Mouse (Mus musculus): ENCODE results near the gene Pex14. TPM values are rescaled to one million over a fixed set of nuclear protein-coding genes. Genes with fewer than 3 reads are reported as not detected.
A peak's percentile ranks its signal among the peaks of the same experiment; 100 is the strongest.

Gene Pex14
- polyA plus RNA-seq, 1 experiment, result 71.5 TPM

GRCm38 (mm10) chr4:148972707-148973106 lies 127.0 kb downstream of the Pex14 start:
- Histone ChIP-seq H3ac (ENCODE audit: control insufficient read depth, insufficient read length) (no peak overlapping the region), H3K27me3 (ENCODE audit: control insufficient read depth, insufficient read depth, insufficient read length) (no peaks in the 10 kb centered on the region), H3K36me3 (ENCODE audit: control insufficient read depth, insufficient read depth) (no peaks in the 10 kb centered on the region), H3K4me3 (no peak overlapping the region), H3K79me2 (ENCODE audit: control insufficient read depth, insufficient read depth) (no peaks in the 10 kb centered on the region), H3K4me2 (ENCODE audit: low read depth) (no peak overlapping the region)
- TF ChIP-seq POLR2AphosphoS2 (IDR thresholded peaks at IDR 0.05; ENCODE audit: insufficient read length, low read depth) (no peak), TCF12 (IDR thresholded peaks at IDR 0.05; ENCODE audit: insufficient read depth, poor library complexity, severe bottlenecking) (no peak), E2F4 (IDR thresholded peaks at IDR 0.05; ENCODE audit: insufficient read depth) (no peak), REST (IDR thresholded peaks at IDR 0.05; ENCODE audit: insufficient read depth, insufficient read length) (no peak), MAX (IDR thresholded peaks at IDR 0.05; ENCODE audit: low read depth) (no peak), MYOG (IDR thresholded peaks at IDR 0.05; ENCODE audit: control insufficient read depth in 1 of 3, insufficient read depth in 1 of 3, insufficient read length in 2 of 3, low read depth in 2 of 3) (no peak), SRF (IDR thresholded peaks at IDR 0.05; ENCODE audit: control insufficient read depth, insufficient read length, low read depth) (no peak), POLR2A (IDR thresholded peaks at IDR 0.05; ENCODE audit: insufficient read length, low read depth) (no peak), CEBPB (IDR thresholded peaks at IDR 0.05; ENCODE audit: insufficient read depth, poor library complexity, severe bottlenecking) (no peak), TCF3 (IDR thresholded peaks at IDR 0.05; ENCODE audit: insufficient read length, low read depth) (no peak), MYOD1 (IDR thresholded peaks at IDR 0.05; ENCODE audit: control insufficient read depth in 1 of 3, insufficient read length in 2 of 3, low read depth in 2 of 3) (no peak), USF1 (IDR thresholded peaks at IDR 0.05; ENCODE audit: low read depth) (no peak)

DNA sequence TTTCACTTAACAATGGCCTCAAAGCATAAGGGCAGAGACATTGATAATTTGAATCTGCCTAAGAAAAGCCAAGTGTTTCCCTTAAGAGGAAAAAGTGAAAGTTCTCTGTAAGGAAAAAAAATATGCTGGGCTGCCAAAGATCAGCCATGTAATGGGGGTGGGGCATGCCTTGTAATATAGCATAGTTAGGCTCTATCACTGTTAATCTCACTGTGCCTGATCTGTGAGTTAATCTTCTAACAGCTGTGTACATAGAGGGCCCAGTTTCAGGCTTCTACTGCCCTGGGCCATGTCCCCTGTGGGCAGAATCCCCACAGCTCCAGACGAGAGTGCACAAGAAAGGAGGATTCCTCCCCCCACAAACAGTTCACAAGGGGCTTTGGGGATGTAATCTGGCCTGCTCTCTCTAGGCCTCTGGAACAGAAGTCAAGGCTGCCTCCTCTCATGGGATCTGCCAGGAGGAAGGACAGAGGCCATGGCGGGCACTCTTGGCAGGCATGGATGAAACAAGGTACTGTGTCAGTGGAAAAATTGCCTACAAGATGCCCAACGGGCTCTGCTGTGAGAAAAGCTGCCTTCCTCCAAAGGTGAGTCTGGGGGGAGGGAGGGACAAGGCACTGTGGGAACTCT lies 127.9 kb downstream of the Pex14 start:
- TF ChIP-seq E2F4 (IDR thresholded peaks at IDR 0.05; ENCODE audit: insufficient read depth) (no peak), SRF (IDR thresholded peaks at IDR 0.05; ENCODE audit: control insufficient read depth, insufficient read length, low read depth) (no peak), TCF12 (IDR thresholded peaks at IDR 0.05; ENCODE audit: insufficient read depth, poor library complexity, severe bottlenecking) (no peak), MYOD1 (IDR thresholded peaks at IDR 0.05; ENCODE audit: control insufficient read depth in 1 of 3, insufficient read length in 2 of 3, low read depth in 2 of 3) (peak in 1 of 3 experiments; percentile 2), USF1 (IDR thresholded peaks at IDR 0.05; ENCODE audit: low read depth) (no peak)
- no peaks in the 10 kb centered on the region for H3K36me3 ChIP-seq (ENCODE audit: control insufficient read depth, insufficient read depth)

GRCm38 (mm10) chr4:148970742-148971141 lies 128.9 kb downstream of the Pex14 start:
- Histone ChIP-seq H3K4me3 (no peak overlapping the region), H3K4me2 (ENCODE audit: low read depth) (no peak overlapping the region), H3K27me3 (ENCODE audit: control insufficient read depth, insufficient read depth, insufficient read length) (no peaks in the 10 kb centered on the region), H3K36me3 (ENCODE audit: control insufficient read depth, insufficient read depth) (no peaks in the 10 kb centered on the region), H3ac (ENCODE audit: control insufficient read depth, insufficient read length) (no peak overlapping the region), H3K79me2 (ENCODE audit: control insufficient read depth, insufficient read depth) (no peaks in the 10 kb centered on the region)
- TF ChIP-seq SRF (IDR thresholded peaks at IDR 0.05; ENCODE audit: control insufficient read depth, insufficient read length, low read depth) (no peak), POLR2A (IDR thresholded peaks at IDR 0.05; ENCODE audit: insufficient read length, low read depth) (no peak), TCF12 (IDR thresholded peaks at IDR 0.05; ENCODE audit: insufficient read depth, poor library complexity, severe bottlenecking) (no peak), MYOD1 (IDR thresholded peaks at IDR 0.05; ENCODE audit: control insufficient read depth in 1 of 3, insufficient read length in 2 of 3, low read depth in 2 of 3) (no peak), MYOG (IDR thresholded peaks at IDR 0.05; ENCODE audit: control insufficient read depth in 1 of 3, insufficient read depth in 1 of 3, insufficient read length in 2 of 3, low read depth in 2 of 3) (no peak), CEBPB (IDR thresholded peaks at IDR 0.05; ENCODE audit: insufficient read depth, poor library complexity, severe bottlenecking) (no peak), E2F4 (IDR thresholded peaks at IDR 0.05; ENCODE audit: insufficient read depth) (no peak), REST (IDR thresholded peaks at IDR 0.05; ENCODE audit: insufficient read depth, insufficient read length) (no peak), POLR2AphosphoS2 (IDR thresholded peaks at IDR 0.05; ENCODE audit: insufficient read length, low read depth) (no peak)

More for the DNA sequence above, 127.9 kb downstream of the Pex14 start:
- Histone ChIP-seq H3K27me3 (ENCODE audit: control insufficient read depth, insufficient read depth, insufficient read length) (no peaks in the 10 kb centered on the region), H3K4me2 (ENCODE audit: low read depth) (no peak overlapping the region), H3K4me3 (no peak overlapping the region), H3K79me2 (ENCODE audit: control insufficient read depth, insufficient read depth) (no peaks in the 10 kb centered on the region), H3ac (ENCODE audit: control insufficient read depth, insufficient read length) (no peak overlapping the region)

DNA sequence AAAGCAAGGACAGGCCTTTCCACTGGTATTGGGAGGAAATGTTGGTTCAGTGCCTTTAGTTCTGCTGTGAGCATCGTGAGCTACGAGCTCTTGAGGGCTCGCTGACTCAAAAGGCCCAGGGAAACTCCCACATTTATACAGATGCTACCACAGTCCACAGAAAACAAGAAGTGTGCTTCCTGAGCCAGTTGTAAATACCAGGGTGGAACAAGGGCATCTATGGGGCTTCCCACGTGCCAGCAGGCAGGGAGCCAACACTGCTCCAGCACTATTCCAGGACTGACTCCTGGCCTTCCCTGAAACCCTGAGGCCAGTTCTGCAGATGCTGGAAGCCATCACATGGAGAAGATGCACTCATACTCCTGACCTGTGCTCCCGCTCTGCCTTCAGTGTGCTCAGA lies 130.1 kb downstream of the Pex14 start:
- no peak for TF ChIP-seq CEBPB (IDR thresholded peaks at IDR 0.05; ENCODE audit: insufficient read depth, poor library complexity, severe bottlenecking)
- no peak for TF ChIP-seq TCF12 (IDR thresholded peaks at IDR 0.05; ENCODE audit: insufficient read depth, poor library complexity, severe bottlenecking)
- TF ChIP-seq MYOD1 (IDR thresholded peaks at IDR 0.05; ENCODE audit: control insufficient read depth in 1 of 3, insufficient read length in 2 of 3, low read depth in 2 of 3), result no peak
- no peak for TF ChIP-seq USF1 (IDR thresholded peaks at IDR 0.05; ENCODE audit: low read depth)
- no peak for TF ChIP-seq REST (IDR thresholded peaks at IDR 0.05; ENCODE audit: insufficient read depth, insufficient read length)
- no peak for TF ChIP-seq SRF (IDR thresholded peaks at IDR 0.05; ENCODE audit: control insufficient read depth, insufficient read length, low read depth)
- no peak for TF ChIP-seq TCF3 (IDR thresholded peaks at IDR 0.05; ENCODE audit: insufficient read length, low read depth)
- TF ChIP-seq E2F4 (IDR thresholded peaks at IDR 0.05; ENCODE audit: insufficient read depth), result no peak
- TF ChIP-seq POLR2A (IDR thresholded peaks at IDR 0.05; ENCODE audit: insufficient read length, low read depth), result no peak
- TF ChIP-seq MYOG (IDR thresholded peaks at IDR 0.05; ENCODE audit: control insufficient read depth in 1 of 3, insufficient read depth in 1 of 3, insufficient read length in 2 of 3, low read depth in 2 of 3), result no peak
- no peak for TF ChIP-seq POLR2AphosphoS2 (IDR thresholded peaks at IDR 0.05; ENCODE audit: insufficient read length, low read depth)
- TF ChIP-seq MAX (IDR thresholded peaks at IDR 0.05; ENCODE audit: low read depth), result no peak
- H3K27me3 ChIP-seq (ENCODE audit: control insufficient read depth, insufficient read depth, insufficient read length), result no peaks in the 10 kb centered on the region

More for the DNA sequence above, 130.1 kb downstream of the Pex14 start:
- H3K79me2 ChIP-seq (ENCODE audit: control insufficient read depth, insufficient read depth), result no peaks in the 10 kb centered on the region
- H3K36me3 ChIP-seq (ENCODE audit: control insufficient read depth, insufficient read depth), result no peaks in the 10 kb centered on the region
- no peak overlapping the region for H3K4me3 ChIP-seq
- no peak overlapping the region for H3K4me2 ChIP-seq (ENCODE audit: low read depth)
- no peak overlapping the region for H3ac ChIP-seq (ENCODE audit: control insufficient read depth, insufficient read length)
